Mouse (Mus musculus) T-cell, adult 66 days (primary cell): ENCODE data around the gene Tbc1d13. TPM values are rescaled to one million over a fixed set of nuclear protein-coding genes. Genes with fewer than 3 reads are reported as not detected.

ENCODE experiments used
- total RNA-seq, 2 experiments: library from RNA; stranded (reverse); gene quantifications; 3 replicates in 1 of 2; 4 replicates in 1 of 2; pipeline ENCODE4 v1.2.4; 2023

Tbc1d13 gene
- 10 to 100 TPM; 43.0 to 54.7 TPM for total RNA-seq

GRCm38 (mm10) chr2:30133613-30134377 lies at the start of gene Tbc1d13:
Tbc1d13 (plus strand) TSS chr2:30133746.

GRCm38 (mm10) chr2:30093471-30094207 lies 39.9 kb upstream of the Tbc1d13 start, which contains the start of gene Zdhhc12:
Zdhhc12 (minus strand) TSS chr2:30093648.

GRCm38 (mm10) chr2:30124472-30125274 lies 8.9 kb upstream of the Tbc1d13 start, which contains the start of gene Zer1:
Zer1 (minus strand) TSS chr2:30124585.

GRCm38 (mm10) chr2:30171371-30171996 lies 37.9 kb downstream of the Tbc1d13 start, which contains the start of gene Endog:
Endog (plus strand) TSS chr2:30171493.

GRCm38 (mm10) chr2:30177700-30178675 lies 44.4 kb downstream of the Tbc1d13 start, which contains the start of gene Spout1:
Spout1 (minus strand) TSS chr2:30178459.

Other genes starting within 250 kb of the Tbc1d13 start
- gene Odf2, start 244.5 kb upstream of the Tbc1d13 start, total RNA-seq: 10 to 100 TPM; 77.4 to 98.6 TPM
- gene Gle1, start 198.3 kb upstream of the Tbc1d13 start, total RNA-seq: 100 to 1,000 TPM in 1 of 2 experiments, 10 to 100 TPM in 1; 83.8 to 105 TPM
- 100 to 1,000 TPM; 286 to 298 TPM for gene Sptan1, start 168.2 kb upstream of the Tbc1d13 start, total RNA-seq
- 1 to 10 TPM; 1.0 to 2.2 TPM for gene Wdr34, start 84.9 kb upstream of the Tbc1d13 start, total RNA-seq
- 100 to 1,000 TPM; 252 to 272 TPM for gene Set, start 76.4 kb upstream of the Tbc1d13 start, total RNA-seq
- gene Pkn3, start 56.1 kb upstream of the Tbc1d13 start, total RNA-seq: 1 to 10 TPM; 1.2 to 5.1 TPM
- gene Zdhhc12, start 40.1 kb upstream of the Tbc1d13 start, total RNA-seq: 10 to 100 TPM; 16.4 to 17.2 TPM
- 10 to 100 TPM; 75.0 to 80.9 TPM for gene Zer1, start 9.2 kb upstream of the Tbc1d13 start, total RNA-seq
- gene Endog, start 37.7 kb downstream of the Tbc1d13 start, total RNA-seq: 10 to 100 TPM; 15.3 to 16.6 TPM
- 10 to 100 TPM; 24.1 to 24.5 TPM for gene Spout1, start 44.7 kb downstream of the Tbc1d13 start, total RNA-seq
- 10 to 100 TPM; 12.4 to 15.4 TPM for gene Kyat1, start 72.1 kb downstream of the Tbc1d13 start, total RNA-seq
- 10 to 100 TPM; 60.4 to 62.7 TPM for gene Lrrc8a, start 104.0 kb downstream of the Tbc1d13 start, total RNA-seq
- 1 to 10 TPM; 7.0 to 8.3 TPM for gene Gm28035, start 106.8 kb downstream of the Tbc1d13 start, total RNA-seq
- 10 to 100 TPM; 18.3 to 26.2 TPM for gene Phyhd1, start 132.5 kb downstream of the Tbc1d13 start, total RNA-seq
- not detected for gene Gm28038, start 147.3 kb downstream of the Tbc1d13 start, total RNA-seq
- gene Dolk, start 152.6 kb downstream of the Tbc1d13 start, total RNA-seq: 10 to 100 TPM in 1 of 2 experiments, 1 to 10 TPM in 1; 8.5 to 12.3 TPM
- gene Nup188, start 152.7 kb downstream of the Tbc1d13 start, total RNA-seq: 10 to 100 TPM; 56.2 to 60.7 TPM
- 10 to 100 TPM; 96.1 to 96.7 TPM for gene Sh3glb2, start 225.6 kb downstream of the Tbc1d13 start, total RNA-seq
- 10 to 100 TPM; 18.8 to 21.7 TPM for gene Miga2, start 230.5 kb downstream of the Tbc1d13 start, total RNA-seq